8 mouse cellular contexts compared by ENCODE assay signal in the genomic region with DNA sequence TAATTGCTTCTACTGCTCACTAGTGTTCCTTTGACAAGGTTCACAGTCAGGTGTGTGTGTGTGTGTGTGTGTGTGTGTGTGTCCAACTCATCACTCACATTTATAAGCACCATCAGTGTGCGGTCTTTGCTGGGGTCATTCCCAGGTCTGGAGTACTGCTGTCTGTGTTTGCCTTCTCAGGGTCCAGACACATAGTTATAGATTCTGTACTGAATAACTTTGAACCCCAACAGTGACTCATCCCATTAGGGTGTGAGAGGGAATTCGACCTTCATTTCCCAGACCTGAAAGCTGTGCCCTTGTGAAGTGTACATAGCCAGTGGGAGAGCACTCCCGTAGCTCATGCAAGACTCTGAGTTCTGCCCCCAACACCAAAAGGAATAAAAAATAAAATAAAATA. TPM values are rescaled to one million over a fixed set of nuclear protein-coding genes. Genes with fewer than 3 reads are reported as not detected.
DNase-seq lines count a peak whose midpoint lies in the region; ATAC-seq and TF ChIP-seq lines count a peak whose summit lies in the region.

No protein-coding gene starts in this region.

- peak overlapping the region; percentile 99 for H3K9ac ChIP-seq in heart, embryonic 13.5 days
- peak overlapping the region; percentile 35; the same call in 1 of the 2 replicates for H3K9ac ChIP-seq in hindbrain, embryonic 12.5 days

- no peaks in the 10 kb centered on the region for H3K9me3 ChIP-seq in heart, embryonic 13.5 days
- no peaks in the 10 kb centered on the region for H3K9me3 ChIP-seq in hindbrain, embryonic 12.5 days (replicated peaks)
- H3K9me3 ChIP-seq in midbrain, embryonic 10.5 days (replicated peaks): no peaks in the 10 kb centered on the region

- no peak for TF ChIP-seq CTCF in cortical plate, adult 2 months (IDR thresholded peaks at IDR 0.05; ENCODE audit: extremely low read depth, insufficient read depth, low read length)

- peak overlapping the region; percentile 93 for H3K4me2 ChIP-seq in heart, embryonic 13.5 days
- peak overlapping the region; percentile 93 for H3K4me2 ChIP-seq in hindbrain, embryonic 12.5 days (replicated peaks)

- no peak for ATAC-seq in heart, embryonic 13.5 days (ENCODE audit: extremely low read depth, insufficient number of reproducible peaks, low FRiP score, low TSS enrichment)
- no peak for ATAC-seq in hindbrain, embryonic 12.5 days (ENCODE audit: low FRiP score)
- no peak for ATAC-seq in erythroblast, adult 5-6 weeks (replicated peaks; ENCODE audit: low FRiP score, poor library complexity, severe bottlenecking)

- H3K36me3 ChIP-seq in heart, embryonic 13.5 days: peaks cover 24% of the 10 kb centered on the region
- peaks cover 5% of the 10 kb centered on the region; the same call in 1 of the 2 replicates for H3K36me3 ChIP-seq in hindbrain, embryonic 12.5 days
- peaks cover 47% of the 10 kb centered on the region for H3K36me3 ChIP-seq in midbrain, embryonic 10.5 days

- no peak overlapping the region for H3K27ac ChIP-seq in heart, embryonic 13.5 days (replicated peaks)
- no peak overlapping the region for H3K27ac ChIP-seq in cortical plate, adult 2 months (ENCODE audit: insufficient read depth, low read length)
- no peak overlapping the region for H3K27ac ChIP-seq in hindbrain, embryonic 12.5 days
- H3K27ac ChIP-seq in midbrain, embryonic 10.5 days (replicated peaks): no peak overlapping the region

- peaks cover 60% of the 10 kb centered on the region for H3K4me1 ChIP-seq in heart, embryonic 13.5 days
- H3K4me1 ChIP-seq in cortical plate, adult 2 months (ENCODE audit: control insufficient read depth, insufficient read depth, low read length): peaks cover 25% of the 10 kb centered on the region
- H3K4me1 ChIP-seq in hindbrain, embryonic 12.5 days: peaks cover 61% of the 10 kb centered on the region
- H3K4me1 ChIP-seq in midbrain, embryonic 10.5 days: peaks cover 75% of the 10 kb centered on the region

- H3K4me3 ChIP-seq in heart, embryonic 13.5 days: peak overlapping the region; percentile 99; the same call in 1 of the 2 replicates
- H3K4me3 ChIP-seq in cortical plate, adult 2 months (ENCODE audit: insufficient read depth, low read length): peak overlapping the region; percentile 92; the same call in 1 of the 2 replicates
- 0 out of 2 replicates have a peak overlapping the region, but pooled peaks have one; percentile 4 for H3K4me3 ChIP-seq in hindbrain, embryonic 12.5 days
- H3K4me3 ChIP-seq in midbrain, embryonic 10.5 days: peak overlapping the region; percentile 96; the same call in 1 of the 2 replicates

- no peak for DNase-seq in heart, adult 11 months
- DNase-seq in midbrain, embryonic 10.5 days (ENCODE audit: low spot score): no peak
- no peak for DNase-seq in frontal cortex, postnatal 25 days (ENCODE audit: low spot score in 2 of 2)
- no peak for DNase-seq in gastrocnemius, adult 18-20 months (ENCODE audit: low spot score)

- WGBS in heart, embryonic 13.5 days: 61% methylated on average over 3 of the region's 3 CpGs
- WGBS in hindbrain, embryonic 12.5 days: 89% methylated on average over 3 of the region's 3 CpGs
- WGBS in midbrain, embryonic 10.5 days: 90% methylated on average over 3 of the region's 3 CpGs

- no peaks in the 10 kb centered on the region for H3K27me3 ChIP-seq in heart, embryonic 13.5 days (replicated peaks)
- H3K27me3 ChIP-seq in hindbrain, embryonic 12.5 days: no peaks in the 10 kb centered on the region
- H3K27me3 ChIP-seq in midbrain, embryonic 10.5 days (ENCODE audit: low read depth, poor library complexity, severe bottlenecking): no peaks in the 10 kb centered on the region

- TF ChIP-seq POLR2A in cortical plate, adult 2 months (IDR thresholded peaks at IDR 0.05; ENCODE audit: extremely low read depth, insufficient read depth, low read length): no peak

RNA-seq across cellular contexts. Expression of a gene that starts 2.4 kb away (rescaled TPM):
- 3.4 and 4.3 TPM in 2 replicates for polyA plus RNA-seq in heart, embryonic 13.5 days (2015; fragmentation: Nextera tagmentation; extraction: Ambion mirVana)
- polyA plus RNA-seq in cortical plate, adult 2 months (2012; rRNA removed): 19.4 and 21.1 TPM in 2 replicates
- polyA plus RNA-seq in hindbrain, embryonic 12.5 days (2016; fragmentation: Nextera tagmentation; extraction: Ambion mirVana): 7.9 and 8.8 TPM in 2 replicates
- 3.7 and 5.3 TPM in 2 replicates for polyA plus RNA-seq in midbrain, embryonic 10.5 days (2016; fragmentation: Nextera tagmentation; extraction: Ambion mirVana)
- total RNA-seq in erythroblast, adult 5-6 weeks (2015; ENCODE audit: low replicate concordance): 3.7 and 5.0 TPM in 2 replicates
- 2.0 and 2.8 TPM in 2 replicates for total RNA-seq in erythroblast, adult 5-6 weeks (2017; ENCODE audit: low replicate concordance)
- total RNA-seq in gastrocnemius, adult 18-20 months (2021): 10 to 100 TPM; 14.5 to 16.4 TPM

Comparison
In these comparisons a context has a peak if more than half of its experiments do, and no peak if none do; other contexts are left out.
1. H3K4me3 ChIP-seq: peak in every context shown above with its lines; median percentile 99 in heart, embryonic 13.5 days; 96 in midbrain, embryonic 10.5 days; 92 in cortical plate, adult 2 months; 4 in hindbrain, embryonic 12.5 days.